Mouse (Mus musculus): ENCODE data around the gene Abcd3. TPM values are rescaled to one million over a fixed set of nuclear protein-coding genes. Genes with fewer than 3 reads are reported as not detected.

Abcd3 gene
- 50.1 and 53.5 TPM in 2 replicates for total RNA-seq (2014; rRNA removed)
- polyA plus RNA-seq (2015; fragmentation: Nextera tagmentation; extraction: Ambion mirVana): 85.9 and 89.5 TPM in 2 replicates

- Histone ChIP-seq H3K9me3 (ENCODE audit: low read length) (no peaks in the 10 kb centered on the region), H3K36me3 (ENCODE audit: insufficient read depth, low read length) (no peaks in the 10 kb centered on the region), H3K27ac (peak within 1 kb of the TSS; percentile 99), H3K27me3 (ENCODE audit: insufficient read depth, low read length) (no peaks in the 10 kb centered on the region), H3K4me1 (ENCODE audit: insufficient read depth, low read length) (peaks cover 24% of the 10 kb centered on the region; the same call in 1 of the 2 replicates), H3K4me2 (ENCODE audit: low read depth, low read length) (peak within 1 kb of the TSS; percentile 71), H3K9ac (replicated peaks; ENCODE audit: low read length) (peak within 1 kb of the TSS; percentile 92), H3K4me3 (ENCODE audit: low read length) (peak within 1 kb of the TSS; percentile 84)
- under 1% methylated on average over 94 of the region's 99 CpGs for WGBS
- peak; percentile 97 for DNase-seq (ENCODE audit: low spot score)
- ATAC-seq: peak; percentile 91
- TF ChIP-seq CTCF (IDR thresholded peaks at IDR 0.05; ENCODE audit: low read depth): 0 out of 2 replicates have a peak, but pooled peaks have one; percentile 24
These were observed at the start of gene Abcd3 for GRCm38 (mm10) chr3:121814877-121815548. Gene Abcd3 (minus strand): TSS chr3:121815302.

GRCm38 (mm10) chr3:121859142-121859541 lies 44.0 kb upstream of the Abcd3 start:
- 38% methylated on average over 5 of the region's 5 CpGs for WGBS

GRCm38 (mm10) chr3:121856131-121856530 lies 41.0 kb upstream of the Abcd3 start:
- Histone ChIP-seq H3K27ac (no peak overlapping the region), H3K9me3 (ENCODE audit: low read length) (no peaks in the 10 kb centered on the region), H3K36me3 (ENCODE audit: insufficient read depth, low read length) (no peaks in the 10 kb centered on the region), H3K4me2 (ENCODE audit: low read depth, low read length) (no peak overlapping the region), H3K9ac (replicated peaks; ENCODE audit: low read length) (no peak overlapping the region), H3K4me1 (ENCODE audit: insufficient read depth, low read length) (no peaks in the 10 kb centered on the region), H3K4me3 (ENCODE audit: low read length) (no peak overlapping the region), H3K27me3 (ENCODE audit: insufficient read depth, low read length) (no peaks in the 10 kb centered on the region)
- ATAC-seq (no peak), DNase-seq (ENCODE audit: low spot score) (no peak)
- 96% methylated on average over 4 of the region's 4 CpGs for WGBS
- TF ChIP-seq CTCF (IDR thresholded peaks at IDR 0.05; ENCODE audit: low read depth): no peak

More at GRCm38 (mm10) chr3:121859142-121859541, 44.0 kb upstream of the Abcd3 start:
- Histone ChIP-seq H3K27me3 (ENCODE audit: insufficient read depth, low read length) (no peaks in the 10 kb centered on the region), H3K4me1 (ENCODE audit: insufficient read depth, low read length) (no peaks in the 10 kb centered on the region), H3K27ac (no peak overlapping the region), H3K4me2 (ENCODE audit: low read depth, low read length) (no peak overlapping the region), H3K36me3 (ENCODE audit: insufficient read depth, low read length) (no peaks in the 10 kb centered on the region), H3K9ac (replicated peaks; ENCODE audit: low read length) (no peak overlapping the region), H3K4me3 (ENCODE audit: low read length) (no peak overlapping the region), H3K9me3 (ENCODE audit: low read length) (no peaks in the 10 kb centered on the region)
- no peak for DNase-seq (ENCODE audit: low spot score)
- no peak for ATAC-seq
- no peak for TF ChIP-seq CTCF (IDR thresholded peaks at IDR 0.05; ENCODE audit: low read depth)

GRCm38 (mm10) chr3:121853781-121854520 lies 38.8 kb upstream of the Abcd3 start:
- no peaks in the 10 kb centered on the region for H3K27me3 ChIP-seq (ENCODE audit: insufficient read depth, low read length)
- no peaks in the 10 kb centered on the region for H3K4me1 ChIP-seq (ENCODE audit: insufficient read depth, low read length)
- DNase-seq (ENCODE audit: low spot score): no peak
- H3K4me3 ChIP-seq (ENCODE audit: low read length): no peak overlapping the region
- no peaks in the 10 kb centered on the region for H3K36me3 ChIP-seq (ENCODE audit: insufficient read depth, low read length)
- H3K9ac ChIP-seq (replicated peaks; ENCODE audit: low read length): no peak overlapping the region
- H3K4me2 ChIP-seq (ENCODE audit: low read depth, low read length): no peak overlapping the region
- no peak for ATAC-seq
- 68% methylated on average over 5 of the region's 5 CpGs for WGBS
- no peak for TF ChIP-seq CTCF (IDR thresholded peaks at IDR 0.05; ENCODE audit: low read depth)
- H3K27ac ChIP-seq: no peak overlapping the region
- H3K9me3 ChIP-seq (ENCODE audit: low read length): no peaks in the 10 kb centered on the region

GRCm38 (mm10) chr3:121852074-121852826 lies 37.1 kb upstream of the Abcd3 start:
- Histone ChIP-seq H3K36me3 (ENCODE audit: insufficient read depth, low read length) (no peaks in the 10 kb centered on the region), H3K27ac (no peak overlapping the region), H3K9me3 (ENCODE audit: low read length) (no peaks in the 10 kb centered on the region), H3K4me3 (ENCODE audit: low read length) (no peak overlapping the region), H3K4me2 (ENCODE audit: low read depth, low read length) (no peak overlapping the region), H3K9ac (replicated peaks; ENCODE audit: low read length) (no peak overlapping the region), H3K4me1 (ENCODE audit: insufficient read depth, low read length) (no peaks in the 10 kb centered on the region), H3K27me3 (ENCODE audit: insufficient read depth, low read length) (no peaks in the 10 kb centered on the region)
- WGBS: 34% methylated on average over 4 of the region's 4 CpGs
- no peak for DNase-seq (ENCODE audit: low spot score)
- no peak for ATAC-seq
- TF ChIP-seq CTCF (IDR thresholded peaks at IDR 0.05; ENCODE audit: low read depth): no peak

- H3K9me3 ChIP-seq (ENCODE audit: low read length): no peaks in the 10 kb centered on the region
- WGBS: 86% methylated on average over 3 of the region's 3 CpGs
- no peaks in the 10 kb centered on the region for H3K36me3 ChIP-seq (ENCODE audit: insufficient read depth, low read length)
- no peak overlapping the region for H3K4me3 ChIP-seq (ENCODE audit: low read length)
- no peak overlapping the region for H3K4me2 ChIP-seq (ENCODE audit: low read depth, low read length)
- ATAC-seq: no peak
- no peaks in the 10 kb centered on the region for H3K4me1 ChIP-seq (ENCODE audit: insufficient read depth, low read length)
- no peak for DNase-seq (ENCODE audit: low spot score)
- no peak overlapping the region for H3K9ac ChIP-seq (replicated peaks; ENCODE audit: low read length)
- H3K27me3 ChIP-seq (ENCODE audit: insufficient read depth, low read length): no peaks in the 10 kb centered on the region
- TF ChIP-seq CTCF (IDR thresholded peaks at IDR 0.05; ENCODE audit: low read depth): no peak
- H3K27ac ChIP-seq: no peak overlapping the region
These were observed 35.9 kb upstream of the Abcd3 start for GRCm38 (mm10) chr3:121851006-121851405.
